Mouse (Mus musculus): ENCODE results near the gene Gm6525.

Gm6525 gene

DNA sequence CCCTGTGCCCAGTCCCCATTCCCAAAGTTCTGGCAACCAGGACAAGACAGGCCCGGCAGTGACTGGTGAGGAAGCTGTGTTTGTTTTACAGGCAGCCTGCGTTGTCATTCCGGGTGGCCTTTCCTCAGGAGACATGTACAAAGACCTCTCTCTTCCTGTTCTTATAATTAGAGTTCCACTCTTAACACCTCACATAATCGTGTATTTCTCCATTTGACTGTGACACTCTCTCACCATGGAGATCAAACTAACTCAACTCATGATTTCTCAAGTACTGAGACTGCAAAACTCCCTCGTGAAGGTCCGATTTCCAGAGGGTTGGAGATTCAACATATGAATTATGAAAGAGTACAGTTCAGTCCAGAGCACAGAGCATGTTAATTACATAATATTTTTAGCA, 38.0 kb upstream of the Gm6525 start:
- TF ChIP-seq POU5F1 (IDR thresholded peaks at IDR 0.05; ENCODE audit: borderline replicate concordance, low read length) (no peak), NANOG (IDR thresholded peaks at IDR 0.05; ENCODE audit: borderline replicate concordance, low read length) (no peak), CTCF (conservative IDR thresholded peaks at IDR 0.05; ENCODE audit: low read length) (no peak)
- Histone ChIP-seq H3K4me3 (replicated peaks; ENCODE audit: low read length) (no peak overlapping the region), H3K9me3 (ENCODE audit: low read length) (no peaks in the 10 kb centered on the region), H3K4me1 (replicated peaks; ENCODE audit: low read depth, low read length) (peaks cover 10% of the 10 kb centered on the region), H3K36me3 (ENCODE audit: insufficient read depth, low read length) (peaks cover 31% of the 10 kb centered on the region), H3K27me3 (ENCODE audit: insufficient read depth, low read length) (no peaks in the 10 kb centered on the region)

DNA sequence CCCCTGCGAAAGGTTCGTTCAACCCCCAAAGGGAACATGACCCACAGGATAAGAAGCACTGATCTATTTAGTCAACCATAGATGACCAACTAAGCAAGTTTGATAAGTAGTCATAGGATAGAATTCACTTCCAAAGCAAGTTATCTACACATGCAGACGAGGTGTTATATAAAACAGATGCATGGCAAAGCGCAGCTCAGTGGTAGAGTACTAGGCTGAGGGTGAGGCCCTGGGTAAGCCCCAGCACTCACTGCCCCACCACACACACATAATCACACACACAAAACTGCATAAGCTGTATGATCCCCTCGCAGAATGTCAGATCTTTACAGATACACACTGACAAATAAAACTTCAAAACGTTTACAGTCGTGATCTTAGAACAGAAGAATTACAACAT, 37.4 kb upstream of the Gm6525 start:
- Histone ChIP-seq H3K27me3 (ENCODE audit: insufficient read depth, low read length) (no peaks in the 10 kb centered on the region), H3K4me1 (replicated peaks; ENCODE audit: low read depth, low read length) (peaks cover 10% of the 10 kb centered on the region), H3K4me3 (replicated peaks; ENCODE audit: low read length) (no peak overlapping the region), H3K9me3 (ENCODE audit: low read length) (no peaks in the 10 kb centered on the region), H3K36me3 (ENCODE audit: insufficient read depth, low read length) (peaks cover 28% of the 10 kb centered on the region)
- TF ChIP-seq NANOG (IDR thresholded peaks at IDR 0.05; ENCODE audit: borderline replicate concordance, low read length) (no peak), CTCF (conservative IDR thresholded peaks at IDR 0.05; ENCODE audit: low read length) (no peak), POU5F1 (IDR thresholded peaks at IDR 0.05; ENCODE audit: borderline replicate concordance, low read length) (no peak)

DNA sequence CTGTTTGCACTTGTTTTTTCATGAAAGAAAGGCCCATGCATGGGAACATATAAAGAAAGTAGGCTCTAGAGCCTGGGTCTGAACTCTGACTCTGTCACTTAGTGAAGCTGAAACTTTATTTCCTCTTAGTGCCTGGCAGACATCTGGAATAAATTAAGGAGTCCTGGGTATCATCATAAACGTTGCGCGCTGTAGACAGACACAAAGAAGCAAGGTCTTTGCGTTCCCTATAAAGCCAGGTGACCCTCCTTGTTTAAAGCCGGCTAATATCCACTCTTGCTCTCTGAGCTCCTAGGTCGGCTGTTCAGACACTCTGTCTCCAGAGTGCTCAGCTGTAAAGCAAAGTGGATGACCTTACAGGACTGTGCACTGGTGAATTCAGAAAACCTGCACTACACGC, 33.0 kb upstream of the Gm6525 start:
- Histone ChIP-seq H3K9me3 (ENCODE audit: low read length) (no peaks in the 10 kb centered on the region), H3K36me3 (ENCODE audit: insufficient read depth, low read length) (peaks cover 5% of the 10 kb centered on the region; the same call in 1 of the 2 replicates), H3K4me3 (replicated peaks; ENCODE audit: low read length) (no peak overlapping the region), H3K27me3 (ENCODE audit: insufficient read depth, low read length) (no peaks in the 10 kb centered on the region), H3K4me1 (replicated peaks; ENCODE audit: low read depth, low read length) (0 out of 2 replicates have a peak, but pooled peaks cover 4% of the 10 kb centered on the region)
- no peak for TF ChIP-seq CTCF (conservative IDR thresholded peaks at IDR 0.05; ENCODE audit: low read length)
- TF ChIP-seq POU5F1 (IDR thresholded peaks at IDR 0.05; ENCODE audit: borderline replicate concordance, low read length): no peak
- TF ChIP-seq NANOG (IDR thresholded peaks at IDR 0.05; ENCODE audit: borderline replicate concordance, low read length): no peak

DNA sequence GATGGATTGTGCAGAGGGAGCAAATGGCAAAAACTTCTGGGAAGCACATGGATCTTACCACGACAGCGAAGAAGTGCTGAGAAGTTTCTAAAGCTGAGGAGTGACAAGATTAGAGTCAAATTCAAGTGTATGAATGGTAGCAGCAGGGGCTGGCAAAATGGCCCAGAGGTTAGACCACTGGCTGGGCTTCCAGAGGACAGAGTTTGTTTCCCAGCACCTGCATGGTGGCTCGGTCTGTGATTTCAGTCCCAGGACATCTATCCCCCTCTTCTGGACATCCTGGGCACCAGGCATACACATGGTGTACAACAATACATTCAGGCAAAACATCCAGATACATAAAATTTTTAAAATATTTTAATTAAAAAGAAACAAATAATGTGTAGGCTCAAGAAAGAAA, 24.1 kb upstream of the Gm6525 start:
- no peaks in the 10 kb centered on the region for H3K27me3 ChIP-seq (ENCODE audit: insufficient read depth, low read length)
- no peak overlapping the region for H3K4me3 ChIP-seq (replicated peaks; ENCODE audit: low read length)
- peaks cover 13% of the 10 kb centered on the region for H3K9me3 ChIP-seq (ENCODE audit: low read length)
- TF ChIP-seq CTCF (conservative IDR thresholded peaks at IDR 0.05; ENCODE audit: low read length) (no peak), POU5F1 (IDR thresholded peaks at IDR 0.05; ENCODE audit: borderline replicate concordance, low read length) (no peak)
- peaks cover 19% of the 10 kb centered on the region for H3K4me1 ChIP-seq (replicated peaks; ENCODE audit: low read depth, low read length)
- H3K36me3 ChIP-seq (ENCODE audit: insufficient read depth, low read length): peaks cover 6% of the 10 kb centered on the region

DNA sequence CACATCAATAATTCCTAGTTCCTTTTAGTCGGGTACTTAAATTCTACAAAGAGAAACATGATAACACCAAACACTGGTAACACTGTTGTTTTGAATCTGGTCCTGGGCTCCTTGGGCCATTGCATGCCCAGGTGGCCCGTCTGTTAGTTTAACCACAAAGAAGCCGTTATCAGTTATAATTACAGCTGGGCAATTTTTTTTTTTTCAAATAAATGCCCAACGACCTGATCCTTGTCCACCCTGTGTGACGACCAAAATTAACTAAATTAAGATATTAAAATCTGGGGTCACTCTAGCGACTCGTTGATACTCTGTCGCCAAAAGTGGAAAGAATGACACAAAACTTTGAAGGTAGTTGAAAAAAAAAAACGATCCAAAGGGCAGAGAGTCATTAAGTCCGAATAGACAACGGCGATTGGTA, 19.2 kb upstream of the Gm6525 start:
- Histone ChIP-seq H3K4me3 (replicated peaks; ENCODE audit: low read length) (peak overlapping the region; percentile 57), H3K36me3 (ENCODE audit: insufficient read depth, low read length) (peaks cover 17% of the 10 kb centered on the region), H3K4me1 (replicated peaks; ENCODE audit: low read depth, low read length) (peaks cover 24% of the 10 kb centered on the region), H3K9me3 (ENCODE audit: low read length) (peaks cover 13% of the 10 kb centered on the region), H3K27me3 (ENCODE audit: insufficient read depth, low read length) (no peaks in the 10 kb centered on the region)
- TF ChIP-seq NANOG (IDR thresholded peaks at IDR 0.05; ENCODE audit: borderline replicate concordance, low read length) (no peak), POU5F1 (IDR thresholded peaks at IDR 0.05; ENCODE audit: borderline replicate concordance, low read length) (no peak)

DNA sequence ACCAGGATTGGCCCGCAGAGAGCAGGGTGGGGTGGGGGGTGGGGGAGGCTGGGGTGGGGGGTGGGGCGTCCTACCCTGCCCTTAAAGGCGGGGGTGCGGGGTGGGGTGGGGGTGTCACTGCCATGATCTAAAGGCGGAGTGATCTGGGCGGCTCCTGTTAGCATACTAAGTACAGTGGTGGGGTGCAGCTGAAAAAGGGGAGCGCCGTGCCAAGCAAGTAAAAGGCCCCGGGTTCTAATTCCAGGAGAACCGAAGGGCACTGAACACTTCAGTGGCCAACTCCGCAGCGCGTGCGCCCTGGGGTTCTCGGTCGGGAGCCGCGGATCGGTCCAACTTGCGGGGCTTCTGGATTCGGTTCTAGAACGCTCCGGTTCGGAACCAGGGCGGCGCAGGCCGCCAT, 18.8 kb upstream of the Gm6525 start:
- Histone ChIP-seq H3K9me3 (ENCODE audit: low read length) (peaks cover 13% of the 10 kb centered on the region), H3K27me3 (ENCODE audit: insufficient read depth, low read length) (no peaks in the 10 kb centered on the region), H3K36me3 (ENCODE audit: insufficient read depth, low read length) (peaks cover 21% of the 10 kb centered on the region), H3K4me3 (replicated peaks; ENCODE audit: low read length) (peak overlapping the region; percentile 90), H3K4me1 (replicated peaks; ENCODE audit: low read depth, low read length) (peaks cover 22% of the 10 kb centered on the region)
- no peak for TF ChIP-seq POU5F1 (IDR thresholded peaks at IDR 0.05; ENCODE audit: borderline replicate concordance, low read length)
- no peak for TF ChIP-seq CTCF (conservative IDR thresholded peaks at IDR 0.05; ENCODE audit: low read length)
- TF ChIP-seq NANOG (IDR thresholded peaks at IDR 0.05; ENCODE audit: borderline replicate concordance, low read length): no peak

DNA sequence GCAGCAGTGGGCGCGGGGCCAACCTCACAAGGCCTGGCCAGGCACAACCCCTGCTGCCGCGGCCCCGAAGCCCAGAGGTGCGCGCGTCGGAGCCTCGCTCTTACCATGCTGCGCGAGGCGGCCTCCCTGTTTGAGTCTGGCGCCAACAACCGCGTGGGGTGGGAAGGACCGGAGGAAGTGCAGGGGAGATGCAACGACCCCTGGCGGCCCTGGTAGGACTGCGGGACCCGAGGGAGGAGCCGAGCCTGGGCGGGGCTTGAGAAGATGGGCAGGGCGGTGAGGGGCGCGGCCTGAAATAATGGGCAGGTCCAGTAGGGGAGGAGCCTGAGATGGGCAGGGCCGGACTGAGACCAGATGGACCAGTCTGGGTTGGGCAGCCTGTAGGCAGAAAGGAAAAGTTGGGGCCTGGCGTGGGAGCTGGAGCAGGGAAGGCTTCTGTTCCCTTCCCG, 18.3 kb upstream of the Gm6525 start, which contains the start of gene Mnd1:
TSS of gene Mnd1 (minus strand) at position 229 of the 449 bp plus-strand sequence.
- TF ChIP-seq CTCF (conservative IDR thresholded peaks at IDR 0.05; ENCODE audit: low read length) (peak; percentile 36), POU5F1 (IDR thresholded peaks at IDR 0.05; ENCODE audit: borderline replicate concordance, low read length) (no peak)
- peaks cover 24% of the 10 kb centered on the region for H3K36me3 ChIP-seq (ENCODE audit: insufficient read depth, low read length)
- H3K27me3 ChIP-seq (ENCODE audit: insufficient read depth, low read length): no peaks in the 10 kb centered on the region
- peak within 1 kb of the TSS; percentile 90 for H3K4me3 ChIP-seq (replicated peaks; ENCODE audit: low read length)
- H3K9me3 ChIP-seq (ENCODE audit: low read length): peaks cover 13% of the 10 kb centered on the region
- H3K4me1 ChIP-seq (replicated peaks; ENCODE audit: low read depth, low read length): peaks cover 22% of the 10 kb centered on the region

DNA sequence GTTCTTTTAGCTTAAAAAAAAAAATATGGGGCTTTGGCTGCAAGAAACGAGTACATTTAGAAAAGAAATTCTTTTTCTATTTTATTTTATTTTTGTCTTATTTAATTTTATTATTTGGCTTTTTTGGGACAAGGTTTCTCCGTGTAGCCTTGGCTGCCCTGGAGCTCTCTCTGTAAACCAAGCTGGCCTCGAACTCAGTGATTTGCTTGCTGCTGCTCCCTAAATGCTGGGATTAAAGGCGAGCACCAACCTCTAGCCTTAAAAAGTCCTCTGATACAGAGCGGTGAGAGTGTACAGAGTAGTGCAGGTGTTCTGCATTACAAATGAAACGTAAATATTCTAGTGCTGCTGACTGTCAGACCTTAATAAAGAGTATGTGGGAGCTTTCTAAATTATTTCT, 17.8 kb upstream of the Gm6525 start:
- Histone ChIP-seq H3K9me3 (ENCODE audit: low read length) (peaks cover 10% of the 10 kb centered on the region), H3K4me1 (replicated peaks; ENCODE audit: low read depth, low read length) (peaks cover 22% of the 10 kb centered on the region), H3K4me3 (replicated peaks; ENCODE audit: low read length) (peak overlapping the region; percentile 41; the same call in 1 of the 2 replicates), H3K36me3 (ENCODE audit: insufficient read depth, low read length) (peaks cover 21% of the 10 kb centered on the region), H3K27me3 (ENCODE audit: insufficient read depth, low read length) (no peaks in the 10 kb centered on the region)
- TF ChIP-seq NANOG (IDR thresholded peaks at IDR 0.05; ENCODE audit: borderline replicate concordance, low read length) (no peak), CTCF (conservative IDR thresholded peaks at IDR 0.05; ENCODE audit: low read length) (no peak), POU5F1 (IDR thresholded peaks at IDR 0.05; ENCODE audit: borderline replicate concordance, low read length) (no peak)

DNA sequence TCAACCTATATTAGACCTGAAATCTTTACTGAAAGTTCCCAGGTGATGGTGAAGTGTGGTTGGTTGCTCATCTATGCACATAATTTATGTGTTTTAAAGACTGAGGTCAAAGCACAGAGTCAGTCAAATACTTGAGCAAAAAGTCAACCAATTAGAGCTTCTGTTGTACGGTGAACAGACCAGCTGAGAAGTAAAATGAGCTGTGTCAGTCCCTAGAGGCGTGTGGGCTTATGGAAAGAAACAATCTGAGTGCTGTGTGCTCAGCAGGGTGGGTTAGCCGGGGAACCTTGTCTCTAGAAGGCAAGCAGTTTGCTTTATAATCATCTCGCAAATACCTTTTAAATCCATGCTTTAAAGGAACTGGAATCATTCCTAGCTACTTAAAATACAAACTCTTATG, 16.9 kb upstream of the Gm6525 start:
- no peak for TF ChIP-seq NANOG (IDR thresholded peaks at IDR 0.05; ENCODE audit: borderline replicate concordance, low read length)
- no peak for TF ChIP-seq POU5F1 (IDR thresholded peaks at IDR 0.05; ENCODE audit: borderline replicate concordance, low read length)
- H3K27me3 ChIP-seq (ENCODE audit: insufficient read depth, low read length): no peaks in the 10 kb centered on the region
- no peak overlapping the region for H3K4me3 ChIP-seq (replicated peaks; ENCODE audit: low read length)
- H3K9me3 ChIP-seq (ENCODE audit: low read length): peaks cover under 1% of the 10 kb centered on the region
- peaks cover 29% of the 10 kb centered on the region for H3K36me3 ChIP-seq (ENCODE audit: insufficient read depth, low read length)
- H3K4me1 ChIP-seq (replicated peaks; ENCODE audit: low read depth, low read length): peaks cover 22% of the 10 kb centered on the region

Measured in E14TG2a.4 (cell line).